Mouse (Mus musculus): ENCODE results near the gene Sp8.

Gene Sp8

GRCm38 (mm10) chr12:118849203-118849861 is 3.2 kb downstream of the Sp8 start:
- peak in 1 of 2 experiments; percentile 16 for DNase-seq

GRCm38 (mm10) chr12:118849996-118850395 is 3.9 kb downstream of the Sp8 start:
- peak in 1 of 2 experiments; percentile 13 for DNase-seq

- no peak for DNase-seq
Observed at GRCm38 (mm10) chr12:118850851-118851410, 4.8 kb downstream of the Sp8 start.

- no peak for DNase-seq
Observed at GRCm38 (mm10) chr12:118853331-118853730, 7.2 kb downstream of the Sp8 start.

- no peak for DNase-seq
Observed at GRCm38 (mm10) chr12:118854401-118854800, 8.3 kb downstream of the Sp8 start.

- DNase-seq = peak; percentile 67 to 79
Observed at GRCm38 (mm10) chr12:118854831-118855453, 8.8 kb downstream of the Sp8 start.

- no peak for DNase-seq
Observed at GRCm38 (mm10) chr12:118856151-118856550, 10.0 kb downstream of the Sp8 start.

- no peak for DNase-seq
Observed at GRCm38 (mm10) chr12:118872673-118873072, 26.5 kb downstream of the Sp8 start.

- DNase-seq = no peak
Observed at GRCm38 (mm10) chr12:118882790-118883189, 36.7 kb downstream of the Sp8 start.

- DNase-seq = no peak
Observed at GRCm38 (mm10) chr12:118887964-118888363, 41.8 kb downstream of the Sp8 start.

Measured in cerebellum, postnatal 25 days (tissue).